Mouse (Mus musculus) heart, embryonic 10.5 days (tissue): Measurements from ENCODE around the gene Ociad2. TPM values are rescaled to one million over a fixed set of nuclear protein-coding genes. Genes with fewer than 3 reads are reported as not detected.

Source experiments
- DNase-seq: peaks from one replicate; pipeline ENCODE4 v3.0.0-alpha.2; 2017; ENCODE audit warnings: low spot score
- H3K27ac ChIP-seq: fragments of 300-500 bp; sonication (generic); 2 replicates; pipeline ENCODE4 v1.5.1; 2016; ENCODE audit warnings: mild to moderate bottlenecking
- H3K27me3 ChIP-seq: fragments of 300-500 bp; sonication (generic); 2 replicates; pipeline ENCODE4 v1.6.1; 2016; ENCODE audit warnings: mild to moderate bottlenecking; ENCODE audit not compliant: poor library complexity, insufficient read depth, severe bottlenecking
- H3K36me3 ChIP-seq: fragments of 300-500 bp; sonication (generic); 2 replicates; pipeline ENCODE4 v1.6.1; 2016; ENCODE audit warnings: mild to moderate bottlenecking, moderate library complexity
- H3K4me1 ChIP-seq: fragments of 300-500 bp; sonication (generic); 2 replicates; pipeline ENCODE4 v1.6.1; 2016; ENCODE audit warnings: mild to moderate bottlenecking
- H3K4me3 ChIP-seq: fragments of 300-500 bp; sonication (generic); 2 replicates; pipeline ENCODE4 v1.5.1; 2016; ENCODE audit warnings: mild to moderate bottlenecking, moderate library complexity
- H3K9me3 ChIP-seq: fragments of 300-500 bp; sonication (generic); 2 replicates; pipeline ENCODE4 v1.6.1; 2016; ENCODE audit warnings: mild to moderate bottlenecking, moderate library complexity
- WGBS: fragments of 180-500 bp; shearing (Covaris S2); methylation state at CpG from one replicate; pipeline ENCODE4 v1.1.7; 2016; 5-methylcytosine and 5-hydroxymethylcytosine counted together
- polyA plus RNA-seq: library from polyadenylated mRNA; unstranded; fragments of >200 nt; fragmentation: Nextera tagmentation; extraction: Ambion mirVana; gene quantifications from 2 replicates; pipeline ENCODE4 v1.2.1, GENCODE M21; 2016

Ociad2 gene
- polyA plus RNA-seq, 1 experiment from 2014 or later: 21.0 TPM

GRCm38 (mm10) chr5:73367906-73368305 lies 27.1 kb upstream of the Ociad2 start:
- no peaks in the 10 kb centered on the region for H3K36me3 ChIP-seq
- no peaks in the 10 kb centered on the region for H3K27me3 ChIP-seq
- 74% methylated on average over 4 of the region's 4 CpGs for WGBS
- H3K4me3 ChIP-seq: no peak overlapping the region
- no peak for DNase-seq
- H3K27ac ChIP-seq: no peak overlapping the region
- H3K4me1 ChIP-seq: no peaks in the 10 kb centered on the region
- no peaks in the 10 kb centered on the region for H3K9me3 ChIP-seq

GRCm38 (mm10) chr5:73364107-73364864 lies 23.5 kb upstream of the Ociad2 start:
- Histone ChIP-seq H3K27ac (no peak overlapping the region), H3K36me3 (no peaks in the 10 kb centered on the region), H3K27me3 (no peaks in the 10 kb centered on the region), H3K4me3 (no peak overlapping the region), H3K4me1 (peaks cover 11% of the 10 kb centered on the region), H3K9me3 (no peaks in the 10 kb centered on the region)
- DNase-seq: no peak
- WGBS: 77% methylated on average over 2 of the region's 2 CpGs

GRCm38 (mm10) chr5:73362791-73363190 lies 22.0 kb upstream of the Ociad2 start:
- no peaks in the 10 kb centered on the region for H3K36me3 ChIP-seq
- no peaks in the 10 kb centered on the region for H3K9me3 ChIP-seq
- H3K4me1 ChIP-seq: peaks cover 17% of the 10 kb centered on the region
- no peak for DNase-seq
- WGBS: 88% methylated on average over 5 of the region's 5 CpGs
- H3K27ac ChIP-seq: no peak overlapping the region
- no peaks in the 10 kb centered on the region for H3K27me3 ChIP-seq
- no peak overlapping the region for H3K4me3 ChIP-seq

- 88% methylated on average over 7 of the region's 7 CpGs for WGBS
- no peaks in the 10 kb centered on the region for H3K36me3 ChIP-seq
- H3K4me3 ChIP-seq: no peak overlapping the region
- no peaks in the 10 kb centered on the region for H3K27me3 ChIP-seq
- H3K27ac ChIP-seq: no peak overlapping the region
- H3K9me3 ChIP-seq: no peaks in the 10 kb centered on the region
- H3K4me1 ChIP-seq: peaks cover 17% of the 10 kb centered on the region
- DNase-seq: no peak
These were observed 21.5 kb upstream of the Ociad2 start for GRCm38 (mm10) chr5:73362338-73362737.

- DNase-seq: no peak
- Histone ChIP-seq H3K9me3 (no peaks in the 10 kb centered on the region), H3K27ac (peak overlapping the region; percentile 56; the same call in 1 of the 2 replicates), H3K27me3 (no peaks in the 10 kb centered on the region), H3K4me1 (peaks cover 17% of the 10 kb centered on the region), H3K36me3 (no peaks in the 10 kb centered on the region), H3K4me3 (peak overlapping the region; percentile 49)
- 19% methylated on average over 12 of the region's 12 CpGs for WGBS
These were observed 19.4 kb upstream of the Ociad2 start for GRCm38 (mm10) chr5:73360240-73360639.

GRCm38 (mm10) chr5:73359752-73360141 lies 18.9 kb upstream of the Ociad2 start:
- H3K4me3 ChIP-seq: peak overlapping the region; percentile 49
- no peak for DNase-seq
- no peaks in the 10 kb centered on the region for H3K36me3 ChIP-seq
- no peaks in the 10 kb centered on the region for H3K27me3 ChIP-seq
- peak overlapping the region; percentile 52; the same call in 1 of the 2 replicates for H3K27ac ChIP-seq
- H3K4me1 ChIP-seq: peaks cover 17% of the 10 kb centered on the region
- 28% methylated on average over 12 of the region's 12 CpGs for WGBS
- no peaks in the 10 kb centered on the region for H3K9me3 ChIP-seq

- Histone ChIP-seq H3K27me3 (no peaks in the 10 kb centered on the region), H3K27ac (peak overlapping the region; percentile 52; the same call in 1 of the 2 replicates), H3K4me3 (peak overlapping the region; percentile 49), H3K4me1 (peaks cover 22% of the 10 kb centered on the region), H3K36me3 (no peaks in the 10 kb centered on the region), H3K9me3 (no peaks in the 10 kb centered on the region)
- no peak for DNase-seq
- WGBS: 59% methylated on average over 6 of the region's 6 CpGs
These were observed 18.4 kb upstream of the Ociad2 start for GRCm38 (mm10) chr5:73359134-73359751.

GRCm38 (mm10) chr5:73355393-73355792 lies 14.6 kb upstream of the Ociad2 start:
- peaks cover 27% of the 10 kb centered on the region for H3K4me1 ChIP-seq
- 73% methylated on average over 5 of the region's 5 CpGs for WGBS
- no peaks in the 10 kb centered on the region for H3K9me3 ChIP-seq
- no peak for DNase-seq
- H3K27me3 ChIP-seq: no peaks in the 10 kb centered on the region
- no peaks in the 10 kb centered on the region for H3K36me3 ChIP-seq
- no peak overlapping the region for H3K27ac ChIP-seq
- H3K4me3 ChIP-seq: no peak overlapping the region

GRCm38 (mm10) chr5:73353978-73354377 lies 13.2 kb upstream of the Ociad2 start:
- Histone ChIP-seq H3K27me3 (no peaks in the 10 kb centered on the region), H3K4me3 (no peak overlapping the region), H3K27ac (no peak overlapping the region), H3K36me3 (no peaks in the 10 kb centered on the region), H3K4me1 (peaks cover 14% of the 10 kb centered on the region), H3K9me3 (no peaks in the 10 kb centered on the region)
- WGBS: 42% methylated on average over 3 of the region's 3 CpGs
- DNase-seq: no peak

GRCm38 (mm10) chr5:73353519-73353918 lies 12.7 kb upstream of the Ociad2 start:
- no peaks in the 10 kb centered on the region for H3K9me3 ChIP-seq
- 42% methylated on average over 7 of the region's 7 CpGs for WGBS
- H3K4me1 ChIP-seq: peaks cover 11% of the 10 kb centered on the region; the same call in 1 of the 2 replicates
- H3K27me3 ChIP-seq: no peaks in the 10 kb centered on the region
- no peaks in the 10 kb centered on the region for H3K36me3 ChIP-seq
- DNase-seq: no peak
- no peak overlapping the region for H3K27ac ChIP-seq
- H3K4me3 ChIP-seq: no peak overlapping the region

- no peaks in the 10 kb centered on the region for H3K36me3 ChIP-seq
- H3K27ac ChIP-seq: no peak overlapping the region
- peaks cover 11% of the 10 kb centered on the region; the same call in 1 of the 2 replicates for H3K4me1 ChIP-seq
- H3K9me3 ChIP-seq: no peaks in the 10 kb centered on the region
- H3K27me3 ChIP-seq: no peaks in the 10 kb centered on the region
- no peak for DNase-seq
- WGBS: 80% methylated on average over 1 of the region's 1 CpGs
- no peak overlapping the region for H3K4me3 ChIP-seq
These were observed 11.0 kb upstream of the Ociad2 start for GRCm38 (mm10) chr5:73351796-73352195.

GRCm38 (mm10) chr5:73349514-73349913 lies 8.7 kb upstream of the Ociad2 start:
- Histone ChIP-seq H3K9me3 (no peaks in the 10 kb centered on the region), H3K4me3 (no peak overlapping the region), H3K27me3 (no peaks in the 10 kb centered on the region), H3K4me1 (peaks cover 12% of the 10 kb centered on the region; the same call in 1 of the 2 replicates), H3K27ac (no peak overlapping the region), H3K36me3 (no peaks in the 10 kb centered on the region)
- no peak for DNase-seq
- WGBS: 67% methylated on average over 5 of the region's 5 CpGs

- no peak for DNase-seq
- no peaks in the 10 kb centered on the region for H3K9me3 ChIP-seq
- no peaks in the 10 kb centered on the region for H3K27me3 ChIP-seq
- no peak overlapping the region for H3K4me3 ChIP-seq
- 0 out of 2 replicates have a peak, but pooled peaks cover 6% of the 10 kb centered on the region for H3K4me1 ChIP-seq
- no peaks in the 10 kb centered on the region for H3K36me3 ChIP-seq
- H3K27ac ChIP-seq: no peak overlapping the region
- WGBS: 86% methylated on average over 4 of the region's 4 CpGs
These were observed 4.4 kb upstream of the Ociad2 start for GRCm38 (mm10) chr5:73345254-73345653.
